Mouse (Mus musculus) intestine, embryonic 16.5 days (tissue): Measurements from ENCODE around the gene Paqr9. TPM values are rescaled to one million over a fixed set of nuclear protein-coding genes. Genes with fewer than 3 reads are reported as not detected.
A peak's percentile ranks its signal among the peaks of the same experiment; 100 is the strongest.

Experiments used
- ATAC-seq: fragments of 200-750 bp; cut with Nextera tagmentation; 2 replicates; pipeline ENCODE4 v1.8.0; 2017; ENCODE audit warnings: moderate TSS enrichment, moderate library complexity
- H3K27ac ChIP-seq: fragments of 300-500 bp; sonication (generic); 2 replicates; pipeline ENCODE4 v1.5.1; 2014; ENCODE audit warnings: mild to moderate bottlenecking, low read length
- H3K27me3 ChIP-seq: fragments of 300-500 bp; sonication (generic); replicated peaks from 2 replicates; pipeline ENCODE4 v1.6.1; 2014; ENCODE audit warnings: low read length, control low read depth, mixed read lengths; ENCODE audit not compliant: control insufficient read depth, insufficient read depth
- H3K36me3 ChIP-seq: fragments of 300-500 bp; sonication (generic); 2 replicates; pipeline ENCODE4 v1.6.1; 2014; ENCODE audit warnings: low read length, control low read depth; ENCODE audit not compliant: control insufficient read depth, insufficient read depth
- H3K4me1 ChIP-seq: fragments of 300-500 bp; sonication (generic); 2 replicates; pipeline ENCODE4 v1.6.1; 2014; ENCODE audit warnings: low read length, control low read depth, mixed read lengths; ENCODE audit not compliant: control insufficient read depth, insufficient read depth
- H3K4me2 ChIP-seq: fragments of 300-500 bp; sonication (generic); 2 replicates; pipeline ENCODE4 v1.6.1; 2014; ENCODE audit warnings: low read depth, low read length, control low read depth
- H3K4me3 ChIP-seq: fragments of 300-500 bp; sonication (generic); 2 replicates; pipeline ENCODE4 v1.5.1; 2014; ENCODE audit warnings: mild to moderate bottlenecking, low read length
- H3K9ac ChIP-seq: fragments of 300-500 bp; sonication (generic); 2 replicates; pipeline ENCODE4 v1.6.1; 2014; ENCODE audit warnings: low read depth, low read length
- H3K9me3 ChIP-seq: fragments of 300-500 bp; sonication (generic); 2 replicates; pipeline ENCODE4 v1.6.1; 2016; ENCODE audit warnings: low read length, control low read depth; ENCODE audit not compliant: control insufficient read depth
- WGBS: fragments of 180-500 bp; shearing (Covaris S2); extraction: QIAGEN DNeasy Blood & Tissue Kit; methylation state at CpG from one replicate; pipeline ENCODE4 v1.1.7; 2014; 5-methylcytosine and 5-hydroxymethylcytosine counted together
- polyA plus RNA-seq: library from polyadenylated mRNA; unstranded; fragments of >200 nt; fragmentation: Nextera tagmentation; extraction: Ambion mirVana; gene quantifications from 2 replicates; pipeline ENCODE4 v1.2.1, GENCODE M21; 2015

Gene Paqr9
- polyA plus RNA-seq, 1 experiment from 2014 or later: 0.67 TPM

- no peak overlapping the region for H3K9ac ChIP-seq
- H3K27ac ChIP-seq: no peak overlapping the region
- H3K4me3 ChIP-seq: no peak overlapping the region
- no peaks in the 10 kb centered on the region for H3K9me3 ChIP-seq
- H3K27me3 ChIP-seq: no peaks in the 10 kb centered on the region
- no peak for ATAC-seq
- H3K36me3 ChIP-seq: no peaks in the 10 kb centered on the region
- H3K4me2 ChIP-seq: no peak overlapping the region
- WGBS: 44% methylated on average over 10 of the region's 10 CpGs
- H3K4me1 ChIP-seq: no peaks in the 10 kb centered on the region
These were observed 37.9 kb upstream of the Paqr9 start for GRCm38 (mm10) chr9:95521566-95521965.

GRCm38 (mm10) chr9:95522561-95522960 lies 36.9 kb upstream of the Paqr9 start:
- WGBS: 68% methylated on average over 2 of the region's 2 CpGs
- no peak overlapping the region for H3K4me3 ChIP-seq
- H3K27ac ChIP-seq: no peak overlapping the region
- no peak overlapping the region for H3K4me2 ChIP-seq
- H3K4me1 ChIP-seq: no peaks in the 10 kb centered on the region
- H3K27me3 ChIP-seq: no peaks in the 10 kb centered on the region
- H3K9me3 ChIP-seq: no peaks in the 10 kb centered on the region
- H3K36me3 ChIP-seq: no peaks in the 10 kb centered on the region
- no peak for ATAC-seq
- no peak overlapping the region for H3K9ac ChIP-seq

GRCm38 (mm10) chr9:95525376-95525775 lies 34.1 kb upstream of the Paqr9 start:
- no peaks in the 10 kb centered on the region for H3K36me3 ChIP-seq
- H3K4me2 ChIP-seq: no peak overlapping the region
- WGBS: 76% methylated on average over 6 of the region's 6 CpGs
- H3K9me3 ChIP-seq: no peaks in the 10 kb centered on the region
- H3K27ac ChIP-seq: no peak overlapping the region
- no peak overlapping the region for H3K4me3 ChIP-seq
- ATAC-seq: no peak
- no peak overlapping the region for H3K9ac ChIP-seq
- H3K27me3 ChIP-seq: no peaks in the 10 kb centered on the region
- no peaks in the 10 kb centered on the region for H3K4me1 ChIP-seq

GRCm38 (mm10) chr9:95525961-95526360 lies 33.5 kb upstream of the Paqr9 start:
- WGBS: 10% methylated on average over 2 of the region's 2 CpGs
- no peaks in the 10 kb centered on the region for H3K9me3 ChIP-seq

GRCm38 (mm10) chr9:95527676-95528075 lies 31.8 kb upstream of the Paqr9 start:
- peak; percentile 89 for ATAC-seq
- Histone ChIP-seq H3K4me3 (no peak overlapping the region), H3K27ac (no peak overlapping the region), H3K9me3 (no peaks in the 10 kb centered on the region), H3K4me2 (no peak overlapping the region), H3K9ac (no peak overlapping the region), H3K36me3 (no peaks in the 10 kb centered on the region), H3K4me1 (no peaks in the 10 kb centered on the region), H3K27me3 (no peaks in the 10 kb centered on the region)
- WGBS: 24% methylated on average over 2 of the region's 2 CpGs

More at GRCm38 (mm10) chr9:95525961-95526360, 33.5 kb upstream of the Paqr9 start:
- ATAC-seq: peak; percentile 61
- Histone ChIP-seq H3K36me3 (no peaks in the 10 kb centered on the region), H3K27ac (no peak overlapping the region), H3K27me3 (no peaks in the 10 kb centered on the region), H3K4me2 (no peak overlapping the region), H3K4me3 (no peak overlapping the region), H3K4me1 (no peaks in the 10 kb centered on the region), H3K9ac (no peak overlapping the region)

GRCm38 (mm10) chr9:95531144-95531543 lies 28.3 kb upstream of the Paqr9 start:
- no peak overlapping the region for H3K27ac ChIP-seq
- H3K9ac ChIP-seq: no peak overlapping the region
- H3K9me3 ChIP-seq: no peaks in the 10 kb centered on the region
- no peaks in the 10 kb centered on the region for H3K27me3 ChIP-seq
- H3K4me1 ChIP-seq: no peaks in the 10 kb centered on the region
- 66% methylated on average over 3 of the region's 3 CpGs for WGBS
- no peak overlapping the region for H3K4me2 ChIP-seq
- no peaks in the 10 kb centered on the region for H3K36me3 ChIP-seq
- no peak overlapping the region for H3K4me3 ChIP-seq
- no peak for ATAC-seq

GRCm38 (mm10) chr9:95533817-95534216 lies 25.6 kb upstream of the Paqr9 start:
- Histone ChIP-seq H3K4me3 (no peak overlapping the region), H3K9me3 (no peaks in the 10 kb centered on the region), H3K9ac (no peak overlapping the region), H3K4me1 (no peaks in the 10 kb centered on the region), H3K27me3 (no peaks in the 10 kb centered on the region), H3K36me3 (no peaks in the 10 kb centered on the region), H3K4me2 (no peak overlapping the region), H3K27ac (no peak overlapping the region)
- no peak for ATAC-seq
- WGBS: 46% methylated on average over 6 of the region's 6 CpGs

- Histone ChIP-seq H3K36me3 (no peaks in the 10 kb centered on the region), H3K4me3 (no peak overlapping the region), H3K4me2 (no peak overlapping the region), H3K9ac (no peak overlapping the region), H3K27me3 (no peaks in the 10 kb centered on the region), H3K27ac (no peak overlapping the region), H3K9me3 (no peaks in the 10 kb centered on the region), H3K4me1 (no peaks in the 10 kb centered on the region)
- 77% methylated on average over 2 of the region's 2 CpGs for WGBS
- no peak for ATAC-seq
These were observed 20.2 kb upstream of the Paqr9 start for GRCm38 (mm10) chr9:95539176-95539800.

GRCm38 (mm10) chr9:95540487-95540886 lies 19.0 kb upstream of the Paqr9 start:
- Histone ChIP-seq H3K36me3 (no peaks in the 10 kb centered on the region), H3K9me3 (no peaks in the 10 kb centered on the region), H3K27me3 (no peaks in the 10 kb centered on the region), H3K4me3 (no peak overlapping the region), H3K27ac (no peak overlapping the region), H3K4me1 (no peaks in the 10 kb centered on the region), H3K9ac (no peak overlapping the region), H3K4me2 (no peak overlapping the region)
- 59% methylated on average over 4 of the region's 4 CpGs for WGBS
- no peak for ATAC-seq

- Histone ChIP-seq H3K4me3 (no peak overlapping the region), H3K4me2 (no peak overlapping the region), H3K27me3 (no peaks in the 10 kb centered on the region), H3K27ac (no peak overlapping the region), H3K4me1 (no peaks in the 10 kb centered on the region), H3K9ac (no peak overlapping the region), H3K9me3 (no peaks in the 10 kb centered on the region), H3K36me3 (no peaks in the 10 kb centered on the region)
- ATAC-seq: no peak
These were observed 18.2 kb upstream of the Paqr9 start for GRCm38 (mm10) chr9:95541208-95541607.
